Mouse (Mus musculus) heart, embryonic 12.5 days (tissue): ENCODE data around the gene Tbp. TPM values are rescaled to one million over a fixed set of nuclear protein-coding genes. Genes with fewer than 3 reads are reported as not detected.

ENCODE experiments used
- polyA plus RNA-seq: library from polyadenylated mRNA; unstranded; fragments of >200 nt; fragmentation: Nextera tagmentation; extraction: Ambion mirVana; gene quantifications from 2 replicates; pipeline ENCODE4 v1.2.1, GENCODE M21; 2016

Tbp gene
- polyA plus RNA-seq, 1 experiment from 2014 or later: 26.6 TPM

Other genes starting within 250 kb of the Tbp start
- gene Dll1, start 123.0 kb upstream of the Tbp start, polyA plus RNA-seq: 10.1 and 11.8 TPM in 2 replicates
- 17.2 and 17.3 TPM in 2 replicates for gene Fam120b, start 103.7 kb upstream of the Tbp start, polyA plus RNA-seq
- 199 and 201 TPM in 2 replicates for gene Psmb1, start 137 bp upstream of the Tbp start, polyA plus RNA-seq
- 31.1 and 32.6 TPM in 2 replicates for gene Pdcd2, start 27.4 kb downstream of the Tbp start, polyA plus RNA-seq
- gene Prdm9, start 64.5 kb downstream of the Tbp start, polyA plus RNA-seq: 1.6 TPM in 2 replicates
- gene Chd1, start 205.1 kb downstream of the Tbp start, polyA plus RNA-seq: 27.8 and 28.0 TPM in 2 replicates